20 mouse cellular contexts compared by ENCODE assay signal in the genomic region with DNA sequence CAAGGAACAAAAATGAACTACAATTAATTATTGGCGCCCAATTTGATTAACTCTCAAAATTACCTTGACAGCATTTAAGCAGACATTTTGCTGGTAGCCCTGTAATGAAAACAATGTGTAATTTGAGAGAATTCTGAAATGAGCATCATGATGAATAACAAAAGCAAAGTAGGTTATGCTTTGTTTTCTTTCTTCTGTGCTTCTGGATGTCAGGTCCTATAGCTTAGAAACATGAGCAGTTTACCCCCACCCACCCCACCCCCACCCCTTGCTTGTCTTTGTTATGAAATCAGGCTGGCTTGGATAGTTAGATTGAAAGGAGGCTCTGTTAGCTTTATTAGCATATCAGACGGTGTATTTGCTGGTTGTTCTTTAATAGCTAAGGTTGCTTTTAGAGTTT.
DNase-seq lines count a peak whose midpoint lies in the region; TF ChIP-seq lines count a peak whose summit lies in the region.
"Had no signal": no experiment of that assay in that cellular context is flagged by ENCODE, and none has a peak within 500 bp of the region (broad histone marks: within the 10 kb centered on the region; RNA-seq: fewer than 3 reads in every experiment).

No protein-coding gene starts in this region.

- no peaks in the 10 kb centered on the region for H3K9me3 ChIP-seq in ES-E14 (ENCODE audit: control insufficient read depth, insufficient read depth, low read depth, low read length)
- H3K9me3 ChIP-seq: embryonic facial prominence, embryonic 10.5 days; embryonic facial prominence, embryonic 12.5 days; forebrain, embryonic 13.5 days; forebrain, embryonic 15.5 days had no signal

- no peaks in the 10 kb centered on the region for H3K36me3 ChIP-seq in ES-E14 (ENCODE audit: control insufficient read depth, insufficient read depth, low read length, poor library complexity, severe bottlenecking)
- H3K36me3 ChIP-seq: embryonic facial prominence, embryonic 10.5 days; embryonic facial prominence, embryonic 12.5 days; forebrain, embryonic 15.5 days had no signal

- no peak overlapping the region for H3K27ac ChIP-seq in ES-E14 (ENCODE audit: insufficient read depth, low read depth, low read length, poor library complexity, severe bottlenecking)
- H3K27ac ChIP-seq: embryonic facial prominence, embryonic 10.5 days; embryonic facial prominence, embryonic 12.5 days; forebrain, embryonic 13.5 days; forebrain, embryonic 15.5 days had no signal

- no peak overlapping the region for H3K4me3 ChIP-seq in ES-E14 (ENCODE audit: insufficient read depth in 1 of 2, low read depth in 1 of 2, low read length in 2 of 2, poor library complexity in 1 of 2, severe bottlenecking in 1 of 2)
- H3K4me3 ChIP-seq: embryonic facial prominence, embryonic 10.5 days; embryonic facial prominence, embryonic 12.5 days; forebrain, embryonic 13.5 days; forebrain, embryonic 15.5 days had no signal

- DNase-seq in ES-CJ7 (ENCODE audit: low read depth, low spot score) (peak; percentile 35), ES-E14 (ENCODE audit: low read depth, low spot score) (peak; percentile 34), ZHBTc4 (ENCODE audit: low read depth, low spot score) (peak; percentile 59)
- DNase-seq in retina, postnatal 1 day = peak; percentile 78
- no peak for DNase-seq in right cerebral cortex, postnatal 36 days (ENCODE audit: low spot score in 2 of 2)
- DNase-seq in lung, adult 18-20 months = no peak
- no peak for DNase-seq in cerebellum, adult 18-20 months
- DNase-seq: adrenal gland, adult 2 months; adrenal gland, postnatal 10 days; adrenal gland, postnatal 25 days; cerebellum, adult 11 months; cerebellum, adult 2 months; cerebellum, adult 9-10 months; cerebellum, postnatal 10 days; cerebellum, postnatal 25 days; forebrain, postnatal 0 days had no signal

- H3K4me1 ChIP-seq in ES-E14 (ENCODE audit: control insufficient read depth in 2 of 2, insufficient read depth in 2 of 2, low read length in 2 of 2, poor library complexity in 1 of 2) = peaks cover 2 to 3% of the 10 kb centered on the region in 2 experiments; a peak in 1 of 4 replicates

- in situ Hi-C loops in ES-E14 (cut with MboI; ENCODE audit: low sequenced_read_pairs in 2 of 2, unreplicated experiment in 2 of 2) = loop anchor here in 1 of 2 experiments (25.0 kb wide), 1 partner anchor 427 kb away; no protein-coding TSS in a partner anchor

- H3K9ac ChIP-seq in ES-E14 (ENCODE audit: insufficient read depth, low read depth, low read length, poor library complexity, severe bottlenecking) = no peak overlapping the region
- H3K9ac ChIP-seq: embryonic facial prominence, embryonic 12.5 days; forebrain, embryonic 13.5 days; forebrain, embryonic 15.5 days; forebrain, postnatal 0 days had no signal

TF ChIP-seq in ES-E14, 5 proteins besides CTCF, POLR2A, EP300 and RAD21:
- TF ChIP-seq MAFK (IDR thresholded peaks at IDR 0.05; ENCODE audit: insufficient read depth, low read depth, low read length) = no peak
- TF ChIP-seq CHD2 (IDR thresholded peaks at IDR 0.05; ENCODE audit: low read depth, low read length) = no peak
- no peak for TF ChIP-seq ZC3H11A (IDR thresholded peaks at IDR 0.05; ENCODE audit: borderline replicate concordance, low read depth, low read length)
- TF ChIP-seq ZNF384 (IDR thresholded peaks at IDR 0.05; ENCODE audit: low read depth, low read length) = no peak
- TF ChIP-seq HCFC1 (IDR thresholded peaks at IDR 0.05; ENCODE audit: borderline replicate concordance, insufficient read depth, low read length) = no peak

Comparison
In these comparisons a context has a peak if more than half of its experiments do, and no peak if none do; other contexts are left out.
1. DNase-seq: peak in ES-CJ7 (single experiment), ES-E14 (single experiment), ZHBTc4 (single experiment) and retina, postnatal 1 day (single experiment); none in right cerebral cortex, postnatal 36 days (0 of 2), lung, adult 18-20 months (0 of 2) and cerebellum, adult 18-20 months (0 of 2).